Mouse (Mus musculus): Measurements from ENCODE around the gene Lgals9. TPM values are rescaled to one million over a fixed set of nuclear protein-coding genes. Genes with fewer than 3 reads are reported as not detected.

Gene Lgals9
- total and polyA plus RNA-seq, 3 experiments, result 160 to 287 (median 228) TPM

GRCm38 (mm10) chr11:79031452-79031746, 46.7 kb upstream of the Lgals9 start (continued):
- TF ChIP-seq TBP (IDR thresholded peaks at IDR 0.05; ENCODE audit: low read depth, low read length) (no peak), CHD1 (IDR thresholded peaks at IDR 0.05; ENCODE audit: low read depth, low read length) (no peak), BHLHE40 (IDR thresholded peaks at IDR 0.05; ENCODE audit: borderline replicate concordance, low read depth, low read length) (no peak)

DNA sequence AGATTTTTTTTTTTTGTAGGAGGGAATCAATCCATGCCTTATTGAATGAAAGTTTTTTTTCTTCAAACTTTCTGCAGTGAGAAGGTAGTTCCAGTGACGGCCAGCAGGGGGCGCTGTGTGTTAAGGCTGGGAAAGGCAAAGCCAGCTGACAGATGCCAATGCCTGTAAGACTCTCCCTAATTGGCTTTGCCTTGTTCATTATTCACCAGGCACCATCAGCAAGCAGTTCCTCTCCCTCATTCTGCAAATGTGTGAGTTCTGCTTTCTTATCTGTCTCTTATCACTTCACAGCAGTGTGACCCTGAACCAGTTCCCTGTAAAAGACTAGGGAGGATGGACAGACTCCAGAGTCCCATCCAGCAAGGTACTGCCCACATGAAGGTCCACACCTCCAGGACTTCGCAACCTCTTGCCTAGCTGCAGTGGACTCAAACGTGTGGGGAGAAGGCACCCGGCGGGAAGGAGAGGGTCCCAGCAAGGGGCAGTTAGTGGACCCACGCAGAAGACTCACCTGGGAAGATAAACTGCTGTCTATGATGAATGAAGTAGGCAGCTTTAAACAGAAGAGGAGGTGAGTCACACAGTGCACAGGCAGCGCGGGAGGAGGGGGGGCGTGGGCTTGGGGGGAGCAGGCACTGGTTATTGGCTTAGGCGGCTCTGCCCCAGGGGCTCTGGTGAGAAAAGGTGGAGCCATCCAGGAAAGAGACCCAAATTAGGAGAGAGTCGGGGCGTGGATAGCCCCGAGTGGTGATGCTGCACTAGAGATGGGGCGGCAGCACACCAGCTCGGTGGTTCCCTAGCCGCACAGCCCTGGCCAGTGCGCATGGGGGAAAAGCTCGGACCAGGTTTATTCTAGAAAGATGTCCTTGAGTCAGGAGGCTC, 46.1 kb upstream of the Lgals9 start:
- Histone ChIP-seq H3K27ac (ENCODE audit: control insufficient read depth, low read depth, low read length) (peak overlapping the region; percentile 19), H3K79me2 (ENCODE audit: control insufficient read depth, insufficient read depth, low read length, poor library complexity) (no peaks in the 10 kb centered on the region), H3K4me3 (ENCODE audit: control insufficient read depth in 1 of 2, insufficient read depth in 1 of 2, low read depth in 2 of 2, low read length in 2 of 2) (no peak overlapping the region), H3K27me3 (ENCODE audit: control insufficient read depth in 1 of 2, insufficient read depth in 2 of 2, low read length in 2 of 2) (no peaks in the 10 kb centered on the region), H3K9me3 (replicated peaks; ENCODE audit: insufficient read depth, low read length) (no peaks in the 10 kb centered on the region), H3K9ac (ENCODE audit: control insufficient read depth, low read depth, low read length, poor library complexity, severe bottlenecking) (no peak overlapping the region), H3K36me3 (ENCODE audit: control insufficient read depth in 1 of 2, insufficient read depth in 2 of 2, low read length in 2 of 2) (peaks cover 0 to 11% of the 10 kb centered on the region in 2 experiments; a peak in 2 of 4 replicates), H3K4me1 (ENCODE audit: control insufficient read depth in 1 of 2, insufficient read depth in 2 of 2, low read length in 2 of 2) (peaks cover 0 to 16% of the 10 kb centered on the region in 2 experiments; a peak in 3 of 4 replicates)
- DNase-seq (ENCODE audit: low read depth, low spot score), result peak; percentile 95
- TF ChIP-seq EP300 (IDR thresholded peaks at IDR 0.05; ENCODE audit: low read depth in 1 of 2, low read length in 2 of 2), result peak; percentile 88 to 99
- no peak for TF ChIP-seq POLR2AphosphoS2 (IDR thresholded peaks at IDR 0.05; ENCODE audit: low read length)
- peak; percentile 100 for TF ChIP-seq SMC3 (IDR thresholded peaks at IDR 0.05; ENCODE audit: low read depth, low read length)
- no peak for TF ChIP-seq USF2 (IDR thresholded peaks at IDR 0.05; ENCODE audit: borderline replicate concordance in 1 of 2, insufficient read depth in 1 of 2, low read depth in 1 of 2, low read length in 2 of 2)
- peak; percentile 34; the same call in 1 of the 2 replicates for TF ChIP-seq MAFK (IDR thresholded peaks at IDR 0.05; ENCODE audit: borderline replicate concordance, low read depth, low read length)
- no peak for TF ChIP-seq ZMIZ1 (IDR thresholded peaks at IDR 0.05; ENCODE audit: low read depth, low read length)
- peak; percentile 64 for TF ChIP-seq BHLHE40 (IDR thresholded peaks at IDR 0.05; ENCODE audit: borderline replicate concordance, low read depth, low read length)
- no peak for TF ChIP-seq GABPA (IDR thresholded peaks at IDR 0.05; ENCODE audit: low read depth, low read length)
- peak; percentile 89 for TF ChIP-seq MYC (IDR thresholded peaks at IDR 0.05; ENCODE audit: low read depth, low read length)
- peak; percentile 76 for TF ChIP-seq MXI1 (IDR thresholded peaks at IDR 0.05; ENCODE audit: low read depth, low read length)
- TF ChIP-seq E2F4 (IDR thresholded peaks at IDR 0.05; ENCODE audit: borderline replicate concordance, low read depth, low read length), result no peak
- TF ChIP-seq ELF1 (IDR thresholded peaks at IDR 0.05; ENCODE audit: low read depth, low read length), result peak; percentile 52; the same call in 1 of the 2 replicates
- TF ChIP-seq USF1 (IDR thresholded peaks at IDR 0.05; ENCODE audit: low read depth, low read length), result peak; percentile 43; the same call in 1 of the 2 replicates
- peak; percentile 99 for TF ChIP-seq GATA1 (IDR thresholded peaks at IDR 0.05; ENCODE audit: low read depth, low read length)
- TF ChIP-seq HCFC1 (IDR thresholded peaks at IDR 0.05; ENCODE audit: low read depth, low read length), result peak; percentile 24; the same call in 1 of the 2 replicates
- peak; percentile 92 for TF ChIP-seq ZNF384 (IDR thresholded peaks at IDR 0.05; ENCODE audit: low read depth, low read length)
- no peak for TF ChIP-seq CHD1 (IDR thresholded peaks at IDR 0.05; ENCODE audit: low read depth, low read length)
- no peak for TF ChIP-seq NELFE (IDR thresholded peaks at IDR 0.05; ENCODE audit: low read depth, low read length)
- peak; percentile 95 for TF ChIP-seq SIN3A (IDR thresholded peaks at IDR 0.05; ENCODE audit: low read length)
- peak; percentile 89 for TF ChIP-seq ETS1 (IDR thresholded peaks at IDR 0.05; ENCODE audit: low read depth, low read length)
- no peak for TF ChIP-seq NRF1 (IDR thresholded peaks at IDR 0.05; ENCODE audit: insufficient read depth, low read depth, low read length, poor library complexity, severe bottlenecking)
- peak; percentile 99 for TF ChIP-seq ZC3H11A (IDR thresholded peaks at IDR 0.05; ENCODE audit: low read depth, low read length)
- TF ChIP-seq MEF2A (IDR thresholded peaks at IDR 0.05; ENCODE audit: extremely low read depth, insufficient replicate concordance, low read depth, low read length, poor library complexity, severe bottlenecking), result no peak
- peak; percentile 96 to 99 (median 98) for TF ChIP-seq CTCF (IDR thresholded peaks at IDR 0.05 in 2 of 3, conservative IDR thresholded peaks at IDR 0.05 in 1 of 3; ENCODE audit: control insufficient read depth in 1 of 3, insufficient read depth in 1 of 3, low read depth in 2 of 3, low read length in 3 of 3, poor library complexity in 1 of 3, severe bottlenecking in 1 of 3)
- TF ChIP-seq CHD2 (IDR thresholded peaks at IDR 0.05; ENCODE audit: low read length), result no peak
- no peak for TF ChIP-seq ZKSCAN1 (IDR thresholded peaks at IDR 0.05; ENCODE audit: low read depth, low read length)
- peak; percentile 81 for TF ChIP-seq TAL1 (IDR thresholded peaks at IDR 0.05; ENCODE audit: low read length)
- peak; percentile 93 for TF ChIP-seq RCOR1 (IDR thresholded peaks at IDR 0.05; ENCODE audit: low read depth, low read length)
- TF ChIP-seq POLR2A (IDR thresholded peaks at IDR 0.05; ENCODE audit: control insufficient read depth in 1 of 2, insufficient read depth in 1 of 2, low read depth in 1 of 2, low read length in 2 of 2, poor library complexity in 1 of 2), result no peak; a peak in 1 of 4 replicates
- no peak for TF ChIP-seq POLR2AphosphoS5 (IDR thresholded peaks at IDR 0.05; ENCODE audit: borderline replicate concordance, low read depth, low read length)
- TF ChIP-seq MAZ (IDR thresholded peaks at IDR 0.05; ENCODE audit: low read depth, low read length), result peak; percentile 67; the same call in 1 of the 2 replicates
- TF ChIP-seq MAX (IDR thresholded peaks at IDR 0.05; ENCODE audit: low read length), result peak; percentile 38; the same call in 1 of the 2 replicates
